Mouse (Mus musculus) brain, adult 2 months (tissue): ENCODE data around the gene Gm44965.
A peak's percentile ranks its signal among the peaks of the same experiment; 100 is the strongest.

Experiments
- DNase-seq: peaks from one replicate; pipeline ENCODE4 v3.0.0; 2011; ENCODE audit warnings: low read depth, low spot score

The Gm44965 gene

GRCm38 (mm10) chr6:48593158-48594042 is at the start of gene Gm44965, which contains the start of gene Repin1:
Gene Gm44965 (plus strand): TSS chr6:48593941.
Gene Repin1 (plus strand): TSS chr6:48593883.
- peak; percentile 96 for DNase-seq

DNA sequence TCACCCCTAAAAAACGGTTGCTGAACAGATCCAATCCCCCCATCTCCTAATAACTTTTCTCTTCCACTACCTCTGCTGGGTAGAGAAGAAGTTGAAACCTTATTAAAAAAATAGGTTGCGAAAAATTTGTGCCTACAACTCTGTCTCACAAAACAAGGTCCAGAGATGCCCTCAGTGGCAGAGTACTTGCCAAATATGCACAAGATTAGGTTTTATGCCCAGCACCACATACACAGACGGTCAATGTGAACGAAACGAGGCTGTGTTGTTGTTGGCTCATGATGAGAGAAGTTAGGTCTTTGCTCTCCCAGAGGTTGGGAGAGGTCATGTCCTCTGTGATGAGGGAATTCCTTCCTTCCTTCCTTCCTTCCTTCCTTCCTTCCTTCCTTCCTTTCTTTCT is 48.5 kb upstream of the Gm44965 start:
- DNase-seq, result no peak

DNA sequence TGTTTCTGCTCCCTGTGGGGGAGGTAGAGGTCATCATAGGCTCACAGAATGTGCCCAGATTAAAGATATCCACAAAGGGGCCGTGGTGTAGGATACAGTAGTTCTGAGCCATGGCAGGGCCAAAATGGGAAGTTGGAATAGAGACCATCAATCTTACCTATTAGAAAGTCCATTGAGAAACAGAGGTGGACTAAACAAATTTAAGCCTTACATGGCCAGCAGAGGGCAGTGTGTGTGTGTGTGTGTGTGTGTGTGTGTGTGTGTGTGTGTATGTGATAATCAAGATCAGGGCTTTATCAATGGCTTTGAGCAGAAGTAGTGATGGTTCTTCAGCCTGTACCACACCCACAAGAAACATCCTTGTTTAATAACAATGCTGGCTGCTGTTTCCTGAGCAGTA is 47.5 kb upstream of the Gm44965 start:
- peak; percentile 66 for DNase-seq

- no peak for DNase-seq
Measured at GRCm38 (mm10) chr6:48546858-48547257, 46.9 kb upstream of the Gm44965 start.

GRCm38 (mm10) chr6:48548314-48548713 is 45.4 kb upstream of the Gm44965 start:
- DNase-seq, result no peak

DNA sequence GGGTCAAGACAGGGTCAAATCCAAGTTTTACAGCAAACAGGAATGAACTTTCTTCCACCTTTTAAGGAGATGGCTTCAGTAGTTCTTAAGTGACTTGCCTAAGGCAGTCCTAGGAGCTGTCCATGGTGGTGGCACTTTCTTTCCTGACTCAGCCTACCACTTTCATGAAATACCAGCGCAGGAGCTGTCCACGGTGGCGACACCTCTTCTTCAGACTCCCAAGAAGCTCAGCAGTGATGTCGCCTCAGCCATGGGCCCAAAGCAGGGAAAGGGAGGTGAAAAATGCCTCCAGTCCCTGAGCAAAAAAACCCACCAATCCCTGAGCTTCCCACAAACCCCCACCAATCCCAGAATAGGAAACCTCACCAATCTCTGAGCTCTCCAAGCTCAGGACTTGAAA is 40.8 kb upstream of the Gm44965 start:
- DNase-seq, result no peak

- peak; percentile 46 for DNase-seq
Measured at GRCm38 (mm10) chr6:48553819-48554218, 39.9 kb upstream of the Gm44965 start.

DNA sequence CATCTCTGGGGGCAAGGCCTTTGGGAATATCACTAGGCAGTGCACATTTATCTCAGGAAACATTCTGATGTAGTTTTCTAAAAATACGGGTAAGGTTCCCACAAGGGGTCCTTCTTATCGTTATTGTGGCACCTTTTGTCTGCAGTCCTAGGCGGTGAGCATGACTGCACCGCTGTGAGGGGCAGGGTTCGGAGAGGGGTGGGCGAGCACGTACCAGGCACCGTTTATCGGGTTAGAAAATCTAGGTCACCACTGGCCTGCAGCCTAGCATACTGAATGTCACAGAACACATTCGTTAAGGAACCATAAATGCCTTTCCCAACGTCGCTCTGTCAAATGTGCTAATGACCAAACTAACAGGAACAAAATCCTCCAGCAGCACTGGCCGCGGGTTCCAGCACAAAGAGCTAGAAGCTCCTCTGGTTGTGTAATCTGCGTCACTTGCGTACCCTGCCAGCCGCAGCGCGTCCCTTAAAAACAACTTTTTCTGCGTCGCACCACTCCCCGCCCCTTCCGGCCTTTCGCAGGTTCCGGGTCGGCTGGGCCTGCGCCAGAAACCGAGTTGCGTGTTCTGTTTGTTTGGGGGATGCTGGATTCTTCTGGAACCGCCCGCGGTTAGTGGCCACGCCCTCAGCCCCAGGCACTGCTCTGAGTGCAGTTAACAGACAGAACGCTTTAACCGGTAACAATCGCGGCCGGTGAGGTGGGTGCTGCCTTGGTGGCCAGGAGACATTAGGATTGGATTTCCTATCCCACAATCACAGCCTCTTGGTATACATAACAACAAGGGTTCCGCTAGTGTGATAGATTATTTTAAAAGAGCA is 39.2 kb upstream of the Gm44965 start, which contains the start of gene Lrrc61:
Gene Lrrc61 (plus strand): TSS at position 517 of the 824 bp plus-strand sequence.
- peak; percentile 99 for DNase-seq

DNA sequence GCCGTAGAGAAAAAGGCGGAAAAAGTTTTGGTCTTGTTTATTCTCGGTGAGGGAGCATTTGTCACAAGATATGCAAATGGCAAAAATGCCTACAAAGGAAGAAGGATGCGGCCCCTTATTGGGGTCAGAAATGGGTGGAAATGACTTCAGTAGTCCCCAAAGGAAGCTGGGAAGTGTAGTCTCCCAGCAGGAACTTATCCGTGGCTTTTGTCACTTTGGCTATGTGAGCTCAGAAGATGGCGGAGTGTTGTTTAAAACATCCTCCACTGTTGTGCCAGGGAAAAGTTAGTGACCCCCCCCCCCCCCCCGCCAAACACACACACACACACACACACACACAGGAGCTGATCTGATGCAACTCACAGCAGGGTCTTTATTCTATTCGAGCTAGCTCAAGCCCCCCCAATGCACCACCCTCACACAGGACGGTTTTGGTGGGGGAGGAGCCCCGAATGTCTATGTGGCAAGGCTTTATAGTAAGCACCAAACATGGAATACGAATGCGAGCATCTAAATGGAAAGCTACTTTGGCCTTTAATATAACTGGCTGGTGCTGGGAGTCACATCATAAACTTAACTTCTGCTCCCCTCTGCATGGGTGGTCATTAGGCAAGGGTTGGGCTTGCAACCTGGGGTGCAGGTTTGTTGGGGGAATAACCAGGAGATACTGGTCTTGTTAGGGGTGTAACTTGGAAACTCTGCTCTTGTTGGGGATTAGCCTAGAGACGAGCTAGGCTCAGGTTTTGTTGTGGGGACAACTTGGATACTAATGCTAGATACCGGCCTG is 38.4 kb upstream of the Gm44965 start:
- DNase-seq, result peak; percentile 97

DNA sequence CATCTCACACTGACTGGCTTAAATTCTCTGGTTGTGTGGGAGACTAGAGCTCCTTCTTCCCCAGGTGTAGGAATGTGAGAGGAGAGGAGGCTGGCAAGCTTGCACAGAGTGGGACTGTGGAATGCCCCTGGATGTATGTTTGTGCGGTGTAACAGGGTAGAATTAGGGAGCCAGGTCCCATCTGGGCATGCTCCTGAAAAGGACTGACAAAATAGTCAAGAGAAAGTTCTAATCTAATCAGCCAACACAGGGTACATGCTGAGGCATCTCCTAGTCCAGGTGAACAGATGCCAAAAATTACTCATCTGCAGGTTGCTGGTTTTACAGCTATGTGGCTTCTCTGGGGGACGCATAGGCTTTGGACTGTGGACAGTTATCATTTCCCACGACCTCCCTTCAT is 37.8 kb upstream of the Gm44965 start:
- DNase-seq, result no peak

GRCm38 (mm10) chr6:48565693-48566310 is 27.9 kb upstream of the Gm44965 start:
- DNase-seq, result no peak

DNA sequence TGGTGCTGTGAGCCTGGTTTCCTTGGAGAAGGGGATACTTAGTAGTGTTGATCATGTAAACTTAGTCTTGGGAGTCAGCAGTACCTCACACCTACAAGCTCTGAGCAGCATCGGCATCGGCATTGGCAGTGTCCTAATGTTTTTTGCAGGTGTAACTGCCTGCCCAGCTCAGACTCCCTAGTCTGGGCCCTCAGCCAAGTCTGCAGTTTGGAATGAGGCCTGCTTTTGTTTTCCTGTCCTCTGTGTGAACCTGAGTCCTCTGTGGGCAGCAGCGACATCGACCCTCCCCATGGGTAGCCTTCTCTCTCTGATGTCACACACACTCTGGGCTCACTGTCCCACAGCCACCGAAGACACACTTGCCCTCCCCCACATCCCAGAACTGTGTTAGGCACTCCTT is 27.4 kb upstream of the Gm44965 start:
- peak; percentile 51 for DNase-seq

GRCm38 (mm10) chr6:48568036-48568984 is 25.4 kb upstream of the Gm44965 start:
- DNase-seq, result peak; percentile 71

DNA sequence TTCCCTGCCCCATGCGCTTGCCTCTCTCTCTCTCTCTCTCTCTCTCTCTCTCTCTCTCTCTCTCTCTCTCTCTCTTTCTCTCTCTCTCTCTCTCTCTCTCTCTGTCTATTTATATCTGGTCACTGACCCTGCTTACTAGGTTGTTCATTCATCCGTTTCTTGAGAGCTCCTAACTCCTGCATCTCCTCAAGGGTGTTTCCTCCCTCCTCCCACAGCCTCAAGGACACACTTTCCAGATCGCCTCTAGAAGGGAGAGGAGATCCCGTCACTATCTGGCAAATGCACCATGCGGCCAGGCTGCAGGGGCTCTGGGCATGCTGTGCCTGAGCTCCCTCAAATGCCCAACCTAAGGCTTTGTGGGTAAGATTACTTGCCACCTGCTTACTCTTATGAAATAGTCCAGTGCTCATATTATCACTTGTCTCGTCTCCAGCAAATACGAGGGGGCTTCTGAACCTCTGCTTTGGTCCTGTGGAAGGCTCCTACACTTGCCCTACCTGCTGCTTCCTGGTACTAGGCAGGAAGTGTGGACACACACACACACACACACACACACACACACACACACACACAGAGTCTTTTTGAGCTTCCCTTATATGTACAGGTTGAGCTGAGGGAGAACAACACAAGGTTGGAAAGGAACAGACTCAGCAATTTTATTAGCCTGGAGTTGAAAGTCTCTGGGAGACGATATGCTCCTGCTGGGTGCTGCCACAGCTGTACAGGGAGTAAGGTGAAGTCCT is 24.5 kb upstream of the Gm44965 start:
- DNase-seq, result peak; percentile 25

DNA sequence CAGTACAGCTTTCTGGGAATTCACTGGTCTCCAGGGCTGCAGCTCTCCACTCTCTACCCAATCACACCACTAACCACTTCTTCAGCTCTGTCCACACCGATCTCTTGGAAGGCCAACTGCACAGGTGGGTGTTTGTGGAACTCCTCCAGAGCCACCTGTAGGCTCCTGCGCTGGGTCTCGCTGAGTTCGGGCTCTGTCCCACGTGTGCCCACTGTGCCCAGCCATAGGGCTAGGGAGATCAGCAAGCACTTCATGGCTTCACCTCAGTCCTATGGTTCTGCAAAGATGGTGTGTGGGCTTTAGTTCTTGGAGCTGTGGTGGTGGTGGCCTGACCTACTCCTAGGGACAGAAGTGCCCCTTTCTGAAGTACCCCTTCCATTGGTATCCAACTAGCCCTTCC is 21.7 kb upstream of the Gm44965 start:
- DNase-seq, result no peak

- no peak for DNase-seq
Measured at GRCm38 (mm10) chr6:48572572-48573061, 21.1 kb upstream of the Gm44965 start, which contains the start of gene Rarres2. Gene Rarres2 (minus strand): TSS chr6:48572789.

DNA sequence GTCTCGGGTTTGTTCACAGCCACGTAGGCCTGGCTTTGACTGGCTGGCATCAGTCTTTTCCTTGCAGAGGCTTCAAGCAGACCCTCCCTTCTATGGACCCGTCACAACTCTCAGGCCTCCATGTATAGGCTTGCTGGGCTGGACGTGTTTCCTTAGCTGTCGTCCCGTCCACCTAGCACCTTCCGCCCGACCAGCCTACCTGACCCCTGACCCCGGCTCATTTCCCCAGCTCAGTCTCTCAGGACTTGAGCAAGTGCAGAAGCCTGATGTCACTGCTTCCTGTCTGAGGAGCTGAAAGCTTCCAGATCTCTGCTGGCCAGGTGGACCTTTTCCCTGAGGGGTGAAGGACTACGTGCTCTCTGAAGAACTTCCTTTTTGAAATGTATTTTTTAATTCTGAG is 20.5 kb upstream of the Gm44965 start:
- no peak for DNase-seq

DNA sequence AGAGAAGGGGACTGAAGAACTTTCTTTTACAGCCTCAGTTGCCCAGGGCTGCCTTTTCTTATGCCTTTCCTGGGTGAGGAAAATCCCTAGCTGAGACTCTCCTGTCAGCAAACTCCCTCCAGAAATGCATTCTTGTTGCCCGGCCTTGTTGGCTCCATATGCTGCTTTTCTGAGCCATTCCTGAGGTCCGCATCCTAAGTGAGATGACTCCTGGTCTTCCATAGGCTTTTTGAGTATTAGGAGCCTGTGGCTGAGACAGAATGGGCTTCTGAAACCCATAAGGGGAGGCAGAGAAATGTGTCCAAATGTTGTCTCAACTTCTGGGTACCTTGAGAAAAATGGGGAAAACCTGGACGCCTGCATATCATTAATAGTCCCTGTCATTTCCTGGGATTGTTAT is 19.8 kb upstream of the Gm44965 start:
- no peak for DNase-seq

- no peak for DNase-seq
Measured at GRCm38 (mm10) chr6:48578736-48579135, 15.0 kb upstream of the Gm44965 start.
